Mouse (Mus musculus) MEL (cell line): ENCODE measurements around the gene Arhgap9. TPM values are rescaled to one million over a fixed set of nuclear protein-coding genes. Genes with fewer than 3 reads are reported as not detected.

ENCODE experiments used
- DNase-seq: peaks from one replicate; pipeline ENCODE4 v3.0.0; 2011; ENCODE audit warnings: low read depth, low spot score
- H3K27ac ChIP-seq: 2 replicates; pipeline ENCODE4 v1.5.1; 2012; ENCODE audit warnings: low read depth, mild to moderate bottlenecking, control low read depth, low read length, moderate library complexity; ENCODE audit not compliant: control insufficient read depth
- H3K27me3 ChIP-seq, 2 experiments: fragments of 150-350 bp in 1 of 2; sonication (generic) in 1 of 2; 2 replicates each; pipeline ENCODE4 v1.6.1; 2012; ENCODE audit warnings: low read length in 2 of 2, mild to moderate bottlenecking in 2 of 2, improper control_type of control experiment in 1 of 2, moderate library complexity in 1 of 2; ENCODE audit not compliant: insufficient read depth in 2 of 2, control insufficient read depth in 1 of 2
- H3K36me3 ChIP-seq, 2 experiments: 2 replicates each; pipeline ENCODE4 v1.6.1; 2012 to 2014; ENCODE audit warnings: low read length in 2 of 2, improper control_type of control experiment in 1 of 2, inconsistent platforms in 1 of 2, mild to moderate bottlenecking in 1 of 2; ENCODE audit not compliant: insufficient read depth in 2 of 2, control insufficient read depth in 1 of 2
- H3K4me1 ChIP-seq, 2 experiments: fragments of 150-350 bp in 1 of 2; sonication (generic) in 1 of 2; 2 replicates each; pipeline ENCODE4 v1.6.1; 2012; ENCODE audit warnings: low read length in 2 of 2, improper control_type of control experiment in 1 of 2, mild to moderate bottlenecking in 1 of 2; ENCODE audit not compliant: insufficient read depth in 2 of 2, control insufficient read depth in 1 of 2
- H3K4me3 ChIP-seq, 2 experiments: fragments of 150-350 bp in 1 of 2; sonication (generic) in 1 of 2; 2 replicates each; pipeline ENCODE4 v1.5.1; 2012; ENCODE audit warnings: low read depth in 2 of 2, low read length in 2 of 2, mild to moderate bottlenecking in 2 of 2, moderate library complexity in 2 of 2, control low read depth in 1 of 2, improper control_type of control experiment in 1 of 2; ENCODE audit not compliant: control insufficient read depth in 1 of 2, insufficient read depth in 1 of 2
- H3K79me2 ChIP-seq: 2 replicates; pipeline ENCODE4 v1.6.1; 2012; ENCODE audit warnings: mild to moderate bottlenecking, low read length, moderate library complexity; ENCODE audit not compliant: control insufficient read depth, poor library complexity, insufficient read depth
- H3K9ac ChIP-seq: 2 replicates; pipeline ENCODE4 v1.6.1; 2012; ENCODE audit warnings: low read depth, mild to moderate bottlenecking, control low read depth, low read length, moderate library complexity; ENCODE audit not compliant: control insufficient read depth, poor library complexity, severe bottlenecking
- H3K9me3 ChIP-seq: fragments of 150-350 bp; sonication (generic); replicated peaks from 2 replicates; pipeline ENCODE4 v1.6.1; 2012; ENCODE audit warnings: mild to moderate bottlenecking, low read length, improper control_type of control experiment, moderate library complexity; ENCODE audit not compliant: insufficient read depth
- BHLHE40 ChIP-seq: IDR thresholded peaks from 2 replicates; pipeline ENCODE4 v1.6.1; 2012; ENCODE audit warnings: low read depth, mild to moderate bottlenecking, inconsistent platforms, low read length, improper control_type of control experiment, borderline replicate concordance
- CHD1 ChIP-seq: IDR thresholded peaks from 2 replicates; pipeline ENCODE4 v1.6.1; 2012; ENCODE audit warnings: low read depth, mild to moderate bottlenecking, inconsistent platforms, low read length, improper control_type of control experiment
- CHD2 ChIP-seq: IDR thresholded peaks from 2 replicates; pipeline ENCODE4 v1.6.1; 2011; ENCODE audit warnings: low read length, improper control_type of control experiment
- CTCF ChIP-seq, 3 experiments: IDR thresholded peaks in 2 of 3; conservative IDR thresholded peaks in 1 of 3; 2 replicates each; pipeline ENCODE4 v1.5.1; 2011 to 2012; ENCODE audit warnings: low read length in 3 of 3, low read depth in 2 of 3, mild to moderate bottlenecking in 2 of 3, improper control_type of control experiment in 1 of 3, inconsistent platforms in 1 of 3, mixed read lengths in 1 of 3, moderate library complexity in 1 of 3; ENCODE audit not compliant: control insufficient read depth in 1 of 3, insufficient read depth in 1 of 3, poor library complexity in 1 of 3, severe bottlenecking in 1 of 3
- E2F4 ChIP-seq: IDR thresholded peaks from 2 replicates; pipeline ENCODE4 v1.6.1; 2011; ENCODE audit warnings: low read depth, low read length, improper control_type of control experiment, borderline replicate concordance
- ELF1 ChIP-seq: IDR thresholded peaks from 2 replicates; pipeline ENCODE4 v1.6.1; 2014; ENCODE audit warnings: low read depth, mild to moderate bottlenecking, inconsistent platforms, low read length, improper control_type of control experiment, moderate library complexity
- EP300 ChIP-seq, 2 experiments: IDR thresholded peaks; 2 replicates each; pipeline ENCODE4 v1.6.1; 2011; ENCODE audit warnings: improper control_type of control experiment in 2 of 2, low read length in 2 of 2, low read depth in 1 of 2, mild to moderate bottlenecking in 1 of 2
- ETS1 ChIP-seq: IDR thresholded peaks from 2 replicates; pipeline ENCODE4 v1.6.1; 2012; ENCODE audit warnings: low read depth, mild to moderate bottlenecking, inconsistent platforms, low read length, improper control_type of control experiment, moderate library complexity
- GABPA ChIP-seq: IDR thresholded peaks from 2 replicates; pipeline ENCODE4 v1.6.1; 2012; ENCODE audit warnings: low read depth, mild to moderate bottlenecking, inconsistent platforms, low read length, improper control_type of control experiment, moderate library complexity
- GATA1 ChIP-seq: IDR thresholded peaks from 2 replicates; pipeline ENCODE4 v1.6.1; 2011; ENCODE audit warnings: low read depth, low read length, improper control_type of control experiment
- HCFC1 ChIP-seq: IDR thresholded peaks from 2 replicates; pipeline ENCODE4 v1.6.1; 2012; ENCODE audit warnings: low read depth, mild to moderate bottlenecking, inconsistent platforms, low read length, improper control_type of control experiment, moderate library complexity
- JUND ChIP-seq: IDR thresholded peaks from 2 replicates; pipeline ENCODE4 v1.6.1; 2011; ENCODE audit warnings: low read depth, mild to moderate bottlenecking, improper control_type of control experiment, low read length
- KAT2A ChIP-seq: conservative IDR thresholded peaks from 2 replicates; pipeline ENCODE4 v1.6.1; 2012; ENCODE audit warnings: low read depth, low read length, improper control_type of control experiment, inconsistent platforms
- MAFK ChIP-seq: IDR thresholded peaks from 2 replicates; pipeline ENCODE4 v1.6.1; 2011; ENCODE audit warnings: low read depth, mild to moderate bottlenecking, low read length, improper control_type of control experiment, borderline replicate concordance
- MAX ChIP-seq: IDR thresholded peaks from 2 replicates; pipeline ENCODE4 v1.6.1; 2011; ENCODE audit warnings: low read length, improper control_type of control experiment
- MAZ ChIP-seq: IDR thresholded peaks from 2 replicates; pipeline ENCODE4 v1.6.1; 2012; ENCODE audit warnings: low read depth, mild to moderate bottlenecking, inconsistent platforms, low read length, improper control_type of control experiment
- MEF2A ChIP-seq: IDR thresholded peaks from 2 replicates; pipeline ENCODE4 v1.6.1; 2014; ENCODE audit warnings: low read depth, mild to moderate bottlenecking, inconsistent platforms, low read length, improper control_type of control experiment; ENCODE audit not compliant: poor library complexity, insufficient replicate concordance, severe bottlenecking; ENCODE audit errors: extremely low read depth
- MXI1 ChIP-seq: IDR thresholded peaks from 2 replicates; pipeline ENCODE4 v1.6.1; 2011; ENCODE audit warnings: mild to moderate bottlenecking, low read depth, low read length, improper control_type of control experiment
- MYB ChIP-seq: IDR thresholded peaks from 2 replicates; pipeline ENCODE4 v1.6.1; 2011; ENCODE audit warnings: mild to moderate bottlenecking, low read depth, low read length, improper control_type of control experiment
- MYC ChIP-seq: IDR thresholded peaks from 2 replicates; pipeline ENCODE4 v1.6.1; 2011; ENCODE audit warnings: low read depth, mild to moderate bottlenecking, low read length, improper control_type of control experiment, moderate library complexity
- NELFE ChIP-seq: IDR thresholded peaks from 2 replicates; pipeline ENCODE4 v1.6.1; 2011; ENCODE audit warnings: low read depth, low read length, improper control_type of control experiment
- NRF1 ChIP-seq: IDR thresholded peaks from 2 replicates; pipeline ENCODE4 v1.6.1; 2014; ENCODE audit warnings: low read depth, mild to moderate bottlenecking, inconsistent platforms, low read length, improper control_type of control experiment, moderate library complexity; ENCODE audit not compliant: poor library complexity, insufficient read depth, severe bottlenecking
- POLR2A ChIP-seq, 2 experiments: IDR thresholded peaks; 2 replicates each; pipeline ENCODE4 v1.6.1; 2011 to 2012; ENCODE audit warnings: low read length in 2 of 2, mild to moderate bottlenecking in 2 of 2, control low read depth in 1 of 2, improper control_type of control experiment in 1 of 2, low read depth in 1 of 2, moderate library complexity in 1 of 2; ENCODE audit not compliant: control insufficient read depth in 1 of 2, insufficient read depth in 1 of 2, poor library complexity in 1 of 2
- POLR2AphosphoS2 ChIP-seq: IDR thresholded peaks from 2 replicates; pipeline ENCODE4 v1.6.1; 2011; ENCODE audit warnings: low read length, improper control_type of control experiment
- POLR2AphosphoS5 ChIP-seq: IDR thresholded peaks from 2 replicates; pipeline ENCODE4 v1.6.1; 2012; ENCODE audit warnings: low read depth, borderline replicate concordance, mild to moderate bottlenecking, inconsistent platforms, low read length, moderate library complexity, mixed read lengths
- RAD21 ChIP-seq: IDR thresholded peaks from 2 replicates; pipeline ENCODE4 v1.6.1; 2011; ENCODE audit warnings: mild to moderate bottlenecking, low read depth, low read length, improper control_type of control experiment
- RCOR1 ChIP-seq: IDR thresholded peaks from 2 replicates; pipeline ENCODE4 v1.6.1; 2012; ENCODE audit warnings: low read depth, mild to moderate bottlenecking, inconsistent platforms, low read length, improper control_type of control experiment
- SIN3A ChIP-seq: IDR thresholded peaks from 2 replicates; pipeline ENCODE4 v1.6.1; 2012; ENCODE audit warnings: low read length, improper control_type of control experiment, inconsistent platforms
- SMC3 ChIP-seq: IDR thresholded peaks from 2 replicates; pipeline ENCODE4 v1.6.1; 2011; ENCODE audit warnings: low read depth, low read length, improper control_type of control experiment
- TAL1 ChIP-seq: IDR thresholded peaks from 2 replicates; pipeline ENCODE4 v1.6.1; 2012; ENCODE audit warnings: mild to moderate bottlenecking, inconsistent platforms, low read length, moderate library complexity, mixed read lengths
- TBP ChIP-seq: IDR thresholded peaks from 2 replicates; pipeline ENCODE4 v1.8.0; 2011; ENCODE audit warnings: low read depth, low read length, improper control_type of control experiment
- TCF12 ChIP-seq: IDR thresholded peaks from 2 replicates; pipeline ENCODE4 v1.6.1; 2014; ENCODE audit warnings: low read depth, mild to moderate bottlenecking, inconsistent platforms, low read length, improper control_type of control experiment, moderate library complexity
- UBTF ChIP-seq: IDR thresholded peaks from 2 replicates; pipeline ENCODE4 v1.6.1; 2012; ENCODE audit warnings: low read depth, mild to moderate bottlenecking, inconsistent platforms, low read length, improper control_type of control experiment, moderate library complexity, borderline replicate concordance; ENCODE audit not compliant: insufficient read depth
- USF1 ChIP-seq: IDR thresholded peaks from 2 replicates; pipeline ENCODE4 v1.6.1; 2014; ENCODE audit warnings: low read depth, mild to moderate bottlenecking, inconsistent platforms, low read length, improper control_type of control experiment, moderate library complexity
- ZC3H11A ChIP-seq: IDR thresholded peaks from 2 replicates; pipeline ENCODE4 v1.6.1; 2012; ENCODE audit warnings: low read depth, mild to moderate bottlenecking, inconsistent platforms, low read length, improper control_type of control experiment
- ZKSCAN1 ChIP-seq: IDR thresholded peaks from 2 replicates; pipeline ENCODE4 v1.6.1; 2012; ENCODE audit warnings: low read depth, mild to moderate bottlenecking, inconsistent platforms, low read length, improper control_type of control experiment, moderate library complexity
- ZMIZ1 ChIP-seq: IDR thresholded peaks from 2 replicates; pipeline ENCODE4 v1.6.1; 2012; ENCODE audit warnings: low read depth, mild to moderate bottlenecking, inconsistent platforms, low read length, improper control_type of control experiment, moderate library complexity
- ZNF384 ChIP-seq: IDR thresholded peaks from 2 replicates; pipeline ENCODE4 v1.6.1; 2012; ENCODE audit warnings: low read depth, mild to moderate bottlenecking, inconsistent platforms, low read length, improper control_type of control experiment
- polyA plus RNA-seq, 2 experiments: library from polyadenylated mRNA; stranded (reverse) in 1 of 2; unstranded in 1 of 2; fragments of >175 nt in 1 of 2; fragments of >200 nt in 1 of 2; gene quantifications; 2 replicates each; pipeline versions ENCODE4 v1.2.1 to v1.2.4; 2012; ENCODE audit warnings: low replicate concordance in 2 of 2, low read depth in 1 of 2; ENCODE audit not compliant: insufficient read length in 2 of 2, insufficient read depth in 1 of 2, missing spikeins in 1 of 2
- total RNA-seq: library from RNA; depleted of rRNA; stranded (reverse); fragments of 300-350 nt; gene quantifications from 2 replicates; pipeline ENCODE4 v1.2.3, GENCODE M21; 2012

The Arhgap9 gene
- total and polyA plus RNA-seq, 3 experiments = 24.4 to 41.1 TPM; not detected in 1

DNA sequence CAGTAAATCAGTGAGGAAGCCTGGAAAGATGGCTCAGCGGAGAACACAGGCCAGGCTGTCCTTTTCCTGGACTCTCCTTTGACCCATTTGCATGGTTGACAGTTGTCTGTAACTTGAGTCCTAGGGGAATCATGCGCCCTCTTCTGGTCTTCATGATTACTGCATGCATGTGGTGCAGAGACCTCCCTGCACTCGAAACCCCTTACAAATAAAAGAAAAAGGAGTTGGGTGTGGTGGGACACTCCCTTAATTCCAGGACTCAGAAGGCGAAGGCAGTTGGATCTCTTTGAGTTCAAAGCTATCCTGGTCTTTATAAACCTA, 9.4 kb upstream of the Arhgap9 start:
- Histone ChIP-seq H3K9me3 (no peaks in the 10 kb centered on the region), H3K36me3 (peaks cover 5 to 21% of the 10 kb centered on the region in 2 experiments), H3K79me2 (peaks cover 29% of the 10 kb centered on the region), H3K27ac (peak overlapping the region; percentile 73), H3K4me3 (peak overlapping the region; percentile 65 to 76), H3K9ac (peak overlapping the region; percentile 81), H3K4me1 (peaks cover 3 to 24% of the 10 kb centered on the region in 2 experiments; a peak in 3 of 4 replicates), H3K27me3 (no peaks in the 10 kb centered on the region)
- DNase-seq = peak; percentile 92
- TF ChIP-seq HCFC1 = peak; percentile 74
- no peak for TF ChIP-seq GABPA
- TF ChIP-seq ETS1 = peak; percentile 49; the same call in 1 of the 2 replicates
- TF ChIP-seq TAL1 = no peak
- peak; percentile 37 for TF ChIP-seq RAD21
- TF ChIP-seq MAZ = no peak
- TF ChIP-seq CTCF (IDR thresholded peaks at IDR 0.05 in 2 of 3, conservative IDR thresholded peaks at IDR 0.05 in 1 of 3; ENCODE audit: control insufficient read depth in 1 of 3, insufficient read depth in 1 of 3, low read depth in 2 of 3, low read length in 3 of 3, poor library complexity in 1 of 3, severe bottlenecking in 1 of 3) = peak; percentile 61 to 94 (median 82)
- no peak; the same call in 1 of the 2 replicates for TF ChIP-seq ZNF384
- TF ChIP-seq GATA1 = no peak
- TF ChIP-seq POLR2A (IDR thresholded peaks at IDR 0.05; ENCODE audit: control insufficient read depth in 1 of 2, insufficient read depth in 1 of 2, low read depth in 1 of 2, low read length in 2 of 2, poor library complexity in 1 of 2) = no peak; a peak in 1 of 4 replicates
- TF ChIP-seq USF1 = no peak
- TF ChIP-seq UBTF = no peak
- peak; percentile 77 for TF ChIP-seq TBP
- no peak for TF ChIP-seq MAFK
- TF ChIP-seq E2F4 = no peak
- no peak for TF ChIP-seq MYB
- TF ChIP-seq MXI1 = no peak
- no peak for TF ChIP-seq JUND
- TF ChIP-seq CHD1 = peak; percentile 68; the same call in 1 of the 2 replicates
- TF ChIP-seq EP300 (IDR thresholded peaks at IDR 0.05; ENCODE audit: low read depth in 1 of 2, low read length in 2 of 2) = no peak
- no peak for TF ChIP-seq POLR2AphosphoS2
- peak; percentile 70 for TF ChIP-seq SIN3A
- TF ChIP-seq NRF1 = no peak
- no peak for TF ChIP-seq ZKSCAN1
- TF ChIP-seq ZC3H11A = peak; percentile 39
- no peak for TF ChIP-seq CHD2
- no peak; the same call in 1 of the 2 replicates for TF ChIP-seq RCOR1
- no peak for TF ChIP-seq NELFE
- TF ChIP-seq MYC = peak; percentile 87
- no peak for TF ChIP-seq MEF2A
- no peak for TF ChIP-seq ELF1
- TF ChIP-seq MAX = peak; percentile 69; the same call in 1 of the 2 replicates
- TF ChIP-seq KAT2A = no peak
- TF ChIP-seq POLR2AphosphoS5 = no peak
- no peak; the same call in 1 of the 2 replicates for TF ChIP-seq ZMIZ1
- TF ChIP-seq BHLHE40 = peak; percentile 33; the same call in 1 of the 2 replicates
- TF ChIP-seq TCF12 = peak; percentile 40; the same call in 1 of the 2 replicates
- TF ChIP-seq SMC3 = peak; percentile 65
